Mouse (Mus musculus): ENCODE measurements around the gene Slc13a5. TPM values are rescaled to one million over a fixed set of nuclear protein-coding genes. Genes with fewer than 3 reads are reported as not detected.

Gene Slc13a5
- 0.23 TPM in 1 of 2 replicates, not detected in the other for total RNA-seq (2017)

GRCm38 (mm10) chr11:72266960-72267560 lies at the start of gene Slc13a5:
Gene Slc13a5 (minus strand): TSS chr11:72267222.
- ATAC-seq (ENCODE audit: extremely low read depth, insufficient number of reproducible peaks, low FRiP score, poor library complexity, severe bottlenecking): no peak

- no peak for ATAC-seq (ENCODE audit: extremely low read depth, insufficient number of reproducible peaks, low FRiP score, poor library complexity, severe bottlenecking)
Measured at GRCm38 (mm10) chr11:72314151-72314895, 47.3 kb upstream of the Slc13a5 start, which contains the start of gene Fbxo39. Gene Fbxo39 (plus strand): TSS chr11:72314444.

- ATAC-seq (ENCODE audit: extremely low read depth, insufficient number of reproducible peaks, low FRiP score, poor library complexity, severe bottlenecking): no peak
Measured at GRCm38 (mm10) chr11:72311355-72312001, 44.5 kb upstream of the Slc13a5 start.

- no peak for ATAC-seq (ENCODE audit: extremely low read depth, insufficient number of reproducible peaks, low FRiP score, poor library complexity, severe bottlenecking)
Measured at GRCm38 (mm10) chr11:72310491-72310890, 43.5 kb upstream of the Slc13a5 start.

- no peak for ATAC-seq (ENCODE audit: extremely low read depth, insufficient number of reproducible peaks, low FRiP score, poor library complexity, severe bottlenecking)
Measured at GRCm38 (mm10) chr11:72308982-72309381, 42.0 kb upstream of the Slc13a5 start.

GRCm38 (mm10) chr11:72307461-72307860 lies 40.4 kb upstream of the Slc13a5 start:
- no peak for ATAC-seq (ENCODE audit: extremely low read depth, insufficient number of reproducible peaks, low FRiP score, poor library complexity, severe bottlenecking)

GRCm38 (mm10) chr11:72302230-72302629 lies 35.2 kb upstream of the Slc13a5 start:
- ATAC-seq (ENCODE audit: extremely low read depth, insufficient number of reproducible peaks, low FRiP score, poor library complexity, severe bottlenecking): no peak

GRCm38 (mm10) chr11:72301334-72301733 lies 34.3 kb upstream of the Slc13a5 start, which contains the start of gene Xaf1:
Gene Xaf1 (plus strand): TSS chr11:72301629.
- peak; percentile 63 for ATAC-seq (ENCODE audit: extremely low read depth, insufficient number of reproducible peaks, low FRiP score, poor library complexity, severe bottlenecking)

GRCm38 (mm10) chr11:72293116-72293515 lies 26.1 kb upstream of the Slc13a5 start:
- no peak for ATAC-seq (ENCODE audit: extremely low read depth, insufficient number of reproducible peaks, low FRiP score, poor library complexity, severe bottlenecking)

- no peak for ATAC-seq (ENCODE audit: extremely low read depth, insufficient number of reproducible peaks, low FRiP score, poor library complexity, severe bottlenecking)
Measured at GRCm38 (mm10) chr11:72287543-72287942, 20.5 kb upstream of the Slc13a5 start.

GRCm38 (mm10) chr11:72287126-72287525 lies 20.1 kb upstream of the Slc13a5 start:
- no peak for ATAC-seq (ENCODE audit: extremely low read depth, insufficient number of reproducible peaks, low FRiP score, poor library complexity, severe bottlenecking)

GRCm38 (mm10) chr11:72286651-72287050 lies 19.6 kb upstream of the Slc13a5 start:
- no peak for ATAC-seq (ENCODE audit: extremely low read depth, insufficient number of reproducible peaks, low FRiP score, poor library complexity, severe bottlenecking)

- no peak for ATAC-seq (ENCODE audit: extremely low read depth, insufficient number of reproducible peaks, low FRiP score, poor library complexity, severe bottlenecking)
Measured at GRCm38 (mm10) chr11:72285971-72286480, 19.0 kb upstream of the Slc13a5 start.

- no peak for ATAC-seq (ENCODE audit: extremely low read depth, insufficient number of reproducible peaks, low FRiP score, poor library complexity, severe bottlenecking)
Measured at GRCm38 (mm10) chr11:72284532-72285182, 17.6 kb upstream of the Slc13a5 start.

GRCm38 (mm10) chr11:72283486-72284224 lies 16.6 kb upstream of the Slc13a5 start:
- no peak for ATAC-seq (ENCODE audit: extremely low read depth, insufficient number of reproducible peaks, low FRiP score, poor library complexity, severe bottlenecking)

- ATAC-seq (ENCODE audit: extremely low read depth, insufficient number of reproducible peaks, low FRiP score, poor library complexity, severe bottlenecking): no peak
Measured at GRCm38 (mm10) chr11:72281852-72282400, 14.9 kb upstream of the Slc13a5 start.

- no peak for ATAC-seq (ENCODE audit: extremely low read depth, insufficient number of reproducible peaks, low FRiP score, poor library complexity, severe bottlenecking)
Measured at GRCm38 (mm10) chr11:72281143-72281851, 14.3 kb upstream of the Slc13a5 start.

GRCm38 (mm10) chr11:72273341-72273740 lies 6.3 kb upstream of the Slc13a5 start:
- no peak for ATAC-seq (ENCODE audit: extremely low read depth, insufficient number of reproducible peaks, low FRiP score, poor library complexity, severe bottlenecking)
